Mouse (Mus musculus) T-helper 1 cell (primary cell): ENCODE data around the gene Slc38a4.

Source experiments
- in situ Hi-C: fragments of 300-600 bp; cut with MboI, MseI; formaldehyde crosslinking; loops from one replicate; pipeline ENCODE4 v1.15.1; 2025; ENCODE audit warnings: high pct_unique_total_duplicates

Slc38a4 gene

GRCm38 (mm10) chr15:97019323-97019722, 36.4 kb downstream of the Slc38a4 start:
- in situ Hi-C loops, result no loop called here

GRCm38 (mm10) chr15:97017195-97017594, 38.6 kb downstream of the Slc38a4 start:
- in situ Hi-C loops, result no loop called here

GRCm38 (mm10) chr15:97015036-97015596, 40.6 kb downstream of the Slc38a4 start:
- in situ Hi-C loops, result no loop called here

- in situ Hi-C loops, result no loop called here
Observed at GRCm38 (mm10) chr15:97011599-97012372, 44.0 kb downstream of the Slc38a4 start.

GRCm38 (mm10) chr15:97009271-97009670, 46.5 kb downstream of the Slc38a4 start:
- in situ Hi-C loops, result no loop called here

- in situ Hi-C loops, result no loop called here
Observed at GRCm38 (mm10) chr15:97005631-97006234, 50.0 kb downstream of the Slc38a4 start.

GRCm38 (mm10) chr15:97004525-97004867, 51.3 kb downstream of the Slc38a4 start:
- in situ Hi-C loops, result no loop called here

- in situ Hi-C loops, result no loop called here
Observed at GRCm38 (mm10) chr15:97003851-97004524, 51.8 kb downstream of the Slc38a4 start.

GRCm38 (mm10) chr15:97003186-97003585, 52.6 kb downstream of the Slc38a4 start:
- in situ Hi-C loops, result no loop called here

- in situ Hi-C loops, result no loop called here
Observed at GRCm38 (mm10) chr15:97002752-97003151, 53.0 kb downstream of the Slc38a4 start.

- in situ Hi-C loops, result no loop called here
Observed at GRCm38 (mm10) chr15:97001886-97002285, 53.9 kb downstream of the Slc38a4 start.

GRCm38 (mm10) chr15:97001416-97001815, 54.3 kb downstream of the Slc38a4 start:
- in situ Hi-C loops, result no loop called here

GRCm38 (mm10) chr15:97000319-97001251, 55.2 kb downstream of the Slc38a4 start:
- in situ Hi-C loops, result no loop called here

GRCm38 (mm10) chr15:96999401-96999800, 56.4 kb downstream of the Slc38a4 start:
- in situ Hi-C loops, result loop anchor here (25.0 kb wide), 1 partner anchor 638 kb away; no protein-coding TSS in a partner anchor

GRCm38 (mm10) chr15:96985618-96986017, 70.1 kb downstream of the Slc38a4 start:
- in situ Hi-C loops, result loop anchor here (25.0 kb wide), 1 partner anchor 652 kb away; no protein-coding TSS in a partner anchor

GRCm38 (mm10) chr15:96983581-96984330, 72.0 kb downstream of the Slc38a4 start:
- in situ Hi-C loops, result loop anchor here (25.0 kb wide), 1 partner anchor 654 kb away; no protein-coding TSS in a partner anchor

GRCm38 (mm10) chr15:96975125-96975524, 80.6 kb downstream of the Slc38a4 start:
- in situ Hi-C loops, result loop anchor here (10.0 to 25.0 kb wide), 2 partner anchors 70 to 662 kb away; no protein-coding TSS in a partner anchor

- in situ Hi-C loops, result loop anchor here (10.0 kb wide), 1 partner anchor 69 kb away; no protein-coding TSS in a partner anchor
Observed at GRCm38 (mm10) chr15:96974131-96974530, 81.6 kb downstream of the Slc38a4 start.

- in situ Hi-C loops, result loop anchor here (10.0 kb wide), 1 partner anchor 69 kb away; no protein-coding TSS in a partner anchor
Observed at GRCm38 (mm10) chr15:96973370-96973769, 82.4 kb downstream of the Slc38a4 start.

- in situ Hi-C loops, result loop anchor here (10.0 kb wide), 1 partner anchor 68 kb away; no protein-coding TSS in a partner anchor
Observed at GRCm38 (mm10) chr15:96972706-96973274, 83.0 kb downstream of the Slc38a4 start.
